Mouse (Mus musculus): Measurements from ENCODE around the gene Tmprss11f. TPM values are rescaled to one million over a fixed set of nuclear protein-coding genes. Genes with fewer than 3 reads are reported as not detected.
"Not testable (repeated sequence)": the region's sequence is repeated elsewhere in the genome, so short reads cannot be mapped to it uniquely, and the experiment has no call there.

Gene Tmprss11f
- total RNA-seq (2021) = not detected
- long read RNA-seq, experiment 1 = 0 reads
- long read RNA-seq, experiment 2 = 0 reads

- no peak for DNase-seq (ENCODE audit: low spot score in 2 of 2)
These were observed at the start of gene Tmprss11f for GRCm38 (mm10) chr5:86632324-86632723. Gene Tmprss11f, minus strand, starts transcription at chr5:86632424.

- no peak for DNase-seq (ENCODE audit: low spot score in 2 of 2)
These were observed 44.0 kb upstream of the Tmprss11f start, which contains the start of gene Tmprss11b for GRCm38 (mm10) chr5:86676262-86676661. Gene Tmprss11b, minus strand, starts transcription at chr5:86676362.

- not testable (repeated sequence) for DNase-seq (ENCODE audit: low spot score in 2 of 2)
These were observed 17.0 kb upstream of the Tmprss11f start for GRCm38 (mm10) chr5:86649185-86649584.

GRCm38 (mm10) chr5:86640795-86641194 lies 8.6 kb upstream of the Tmprss11f start:
- DNase-seq (ENCODE audit: low spot score in 2 of 2) = no peak

- DNase-seq (ENCODE audit: low spot score in 2 of 2) = no peak
These were observed 1.5 kb downstream of the Tmprss11f start for GRCm38 (mm10) chr5:86630700-86631099.

- DNase-seq (ENCODE audit: low spot score in 2 of 2) = no peak
These were observed 10.4 kb downstream of the Tmprss11f start for GRCm38 (mm10) chr5:86621778-86622177.

- no peak for DNase-seq (ENCODE audit: low spot score in 2 of 2)
These were observed 46.3 kb downstream of the Tmprss11f start for GRCm38 (mm10) chr5:86585896-86586295.

- no peak for DNase-seq (ENCODE audit: low spot score in 2 of 2)
These were observed 49.6 kb downstream of the Tmprss11f start for GRCm38 (mm10) chr5:86582618-86583017.

GRCm38 (mm10) chr5:86581998-86582397 lies 50.2 kb downstream of the Tmprss11f start:
- DNase-seq (ENCODE audit: low spot score in 2 of 2) = no peak

GRCm38 (mm10) chr5:86578761-86579160 lies 53.5 kb downstream of the Tmprss11f start:
- DNase-seq (ENCODE audit: low spot score in 2 of 2) = not testable (repeated sequence)

GRCm38 (mm10) chr5:86546693-86547092 lies 85.5 kb downstream of the Tmprss11f start:
- DNase-seq (ENCODE audit: low spot score in 2 of 2) = no peak

- no peak for DNase-seq (ENCODE audit: low spot score in 2 of 2)
These were observed 91.6 kb downstream of the Tmprss11f start for GRCm38 (mm10) chr5:86540601-86541000.

GRCm38 (mm10) chr5:86528725-86529124 lies 103.5 kb downstream of the Tmprss11f start:
- DNase-seq (ENCODE audit: low spot score in 2 of 2) = no peak

- no peak for DNase-seq (ENCODE audit: low spot score in 2 of 2)
These were observed 113.7 kb downstream of the Tmprss11f start, which contains the start of gene Tmprss11g for GRCm38 (mm10) chr5:86518500-86518899. Gene Tmprss11g, minus strand, starts transcription at chr5:86518600.

- no peak for DNase-seq (ENCODE audit: low spot score in 2 of 2)
These were observed 120.7 kb downstream of the Tmprss11f start for GRCm38 (mm10) chr5:86511538-86511937.

GRCm38 (mm10) chr5:86493453-86493852 lies 138.8 kb downstream of the Tmprss11f start:
- no peak for DNase-seq (ENCODE audit: low spot score in 2 of 2)

GRCm38 (mm10) chr5:86482562-86482961 lies 149.7 kb downstream of the Tmprss11f start:
- DNase-seq (ENCODE audit: low spot score in 2 of 2) = no peak

- no peak for DNase-seq (ENCODE audit: low spot score in 2 of 2)
These were observed 150.2 kb downstream of the Tmprss11f start for GRCm38 (mm10) chr5:86482031-86482430.

- no peak for DNase-seq (ENCODE audit: low spot score in 2 of 2)
These were observed 158.4 kb downstream of the Tmprss11f start for GRCm38 (mm10) chr5:86473859-86474258.
